Mouse (Mus musculus) lung, embryonic 15.5 days (tissue): ENCODE measurements at regions not wholly inside any gene's neighbourhood (a gene's known extent, or its start where the extent isn't known, plus 50 kb on each side); places are given as distances from the start of the nearest gene placed in this dataset.

Experiments
- ATAC-seq: fragments of 200-750 bp; cut with Nextera tagmentation; 2 replicates; pipeline ENCODE4 v1.8.0; 2017; ENCODE audit warnings: moderate number of reproducible peaks, borderline replicate concordance; ENCODE audit not compliant: low FRiP score, low TSS enrichment; ENCODE audit errors: extremely low read depth
- H3K27ac ChIP-seq: fragments of 300-500 bp; sonication (generic); 2 replicates; pipeline ENCODE4 v1.5.1; 2015; ENCODE audit warnings: moderate library complexity, mild to moderate bottlenecking, inconsistent platforms
- H3K27me3 ChIP-seq: fragments of 300-500 bp; sonication (generic); 2 replicates; pipeline ENCODE4 v1.6.1; 2015; ENCODE audit warnings: inconsistent platforms
- H3K36me3 ChIP-seq: fragments of 300-500 bp; sonication (generic); 2 replicates; pipeline ENCODE4 v1.6.1; 2015; ENCODE audit warnings: inconsistent platforms
- H3K4me1 ChIP-seq: fragments of 300-500 bp; sonication (generic); 2 replicates; pipeline ENCODE4 v1.6.1; 2015; ENCODE audit warnings: inconsistent platforms
- H3K4me2 ChIP-seq: fragments of 300-500 bp; sonication (generic); 2 replicates; pipeline ENCODE4 v1.6.1; 2015; ENCODE audit warnings: inconsistent platforms, mild to moderate bottlenecking, moderate library complexity
- H3K4me3 ChIP-seq: fragments of 300-500 bp; sonication (generic); 2 replicates; pipeline ENCODE4 v1.5.1; 2015; ENCODE audit warnings: mild to moderate bottlenecking, inconsistent platforms
- H3K9ac ChIP-seq: fragments of 300-500 bp; sonication (generic); 2 replicates; pipeline ENCODE4 v1.6.1; 2015; ENCODE audit warnings: inconsistent platforms
- H3K9me3 ChIP-seq: fragments of 300-500 bp; sonication (generic); 2 replicates; pipeline ENCODE4 v1.6.1; 2016; ENCODE audit warnings: inconsistent platforms
- WGBS: fragments of 180-500 bp; shearing (Covaris S2); methylation state at CpG from one replicate; pipeline ENCODE4 v1.1.7; 2015; 5-methylcytosine and 5-hydroxymethylcytosine counted together

GRCm38 (mm10) chr4:81582546-81582945 lies 139.9 kb upstream of the Mpdz start:
- Histone ChIP-seq H3K4me2 (no peak overlapping the region), H3K4me3 (no peak overlapping the region), H3K36me3 (no peaks in the 10 kb centered on the region), H3K27ac (peak overlapping the region; percentile 53), H3K9me3 (no peaks in the 10 kb centered on the region), H3K9ac (no peak overlapping the region), H3K27me3 (no peaks in the 10 kb centered on the region), H3K4me1 (peaks cover 18% of the 10 kb centered on the region)
- WGBS = 37% methylated on average over 2 of the region's 2 CpGs
- ATAC-seq = no peak

GRCm38 (mm10) chr4:81580553-81580952 lies 137.9 kb upstream of the Mpdz start:
- 0 out of 2 replicates have a peak overlapping the region, but pooled peaks have one; percentile 39 for H3K27ac ChIP-seq
- ATAC-seq = no peak
- no peaks in the 10 kb centered on the region for H3K9me3 ChIP-seq
- no peak overlapping the region for H3K4me3 ChIP-seq
- H3K9ac ChIP-seq = no peak overlapping the region
- H3K4me2 ChIP-seq = no peak overlapping the region
- 56% methylated on average over 8 of the region's 8 CpGs for WGBS
- H3K4me1 ChIP-seq = peaks cover 18% of the 10 kb centered on the region
- no peaks in the 10 kb centered on the region for H3K27me3 ChIP-seq
- no peaks in the 10 kb centered on the region for H3K36me3 ChIP-seq

- no peak overlapping the region for H3K4me3 ChIP-seq
- H3K27me3 ChIP-seq = no peaks in the 10 kb centered on the region
- WGBS = 75% methylated on average over 8 of the region's 8 CpGs
- no peaks in the 10 kb centered on the region for H3K36me3 ChIP-seq
- ATAC-seq = no peak
- no peak overlapping the region for H3K9ac ChIP-seq
- H3K4me2 ChIP-seq = no peak overlapping the region
- peaks cover 18% of the 10 kb centered on the region for H3K4me1 ChIP-seq
- H3K27ac ChIP-seq = no peak overlapping the region
- no peaks in the 10 kb centered on the region for H3K9me3 ChIP-seq
Measured at GRCm38 (mm10) chr4:81579389-81580110, 136.9 kb upstream of the Mpdz start.

- no peaks in the 10 kb centered on the region for H3K9me3 ChIP-seq
- peaks cover 18% of the 10 kb centered on the region for H3K4me1 ChIP-seq
- 54% methylated on average over 6 of the region's 6 CpGs for whole genome bisulfite sequencing
- H3K27me3 ChIP-seq = no peaks in the 10 kb centered on the region
- 0 out of 2 replicates have a peak, but pooled peaks have one; percentile 19 for ATAC-seq
- H3K9ac ChIP-seq = no peak overlapping the region
- no peak overlapping the region for H3K4me3 ChIP-seq
- H3K36me3 ChIP-seq = no peaks in the 10 kb centered on the region
- no peak overlapping the region for H3K27ac ChIP-seq
- no peak overlapping the region for H3K4me2 ChIP-seq
Measured at GRCm38 (mm10) chr4:81578981-81579380, 136.4 kb upstream of the Mpdz start.

GRCm38 (mm10) chr4:81573771-81574170 lies 131.2 kb upstream of the Mpdz start:
- Histone ChIP-seq H3K4me3 (no peak overlapping the region), H3K27me3 (no peaks in the 10 kb centered on the region), H3K4me2 (no peak overlapping the region), H3K36me3 (no peaks in the 10 kb centered on the region), H3K4me1 (peaks cover 7% of the 10 kb centered on the region; the same call in 1 of the 2 replicates), H3K27ac (no peak overlapping the region), H3K9ac (no peak overlapping the region), H3K9me3 (no peaks in the 10 kb centered on the region)
- ATAC-seq = peak; percentile 27; the same call in 1 of the 2 replicates
- 34% methylated on average over 5 of the region's 5 CpGs for WGBS

GRCm38 (mm10) chr4:81570736-81571135 lies 128.1 kb upstream of the Mpdz start:
- H3K27me3 ChIP-seq = no peaks in the 10 kb centered on the region
- no peaks in the 10 kb centered on the region for H3K36me3 ChIP-seq
- no peak for ATAC-seq
- 47% methylated on average over 4 of the region's 4 CpGs for WGBS
- H3K9me3 ChIP-seq = no peaks in the 10 kb centered on the region
- peaks cover 8% of the 10 kb centered on the region for H3K4me1 ChIP-seq
- H3K27ac ChIP-seq = no peak overlapping the region
- no peak overlapping the region for H3K4me2 ChIP-seq
- H3K9ac ChIP-seq = no peak overlapping the region
- H3K4me3 ChIP-seq = no peak overlapping the region

GRCm38 (mm10) chr4:81569531-81569930 lies 126.9 kb upstream of the Mpdz start:
- peaks cover 17% of the 10 kb centered on the region for H3K4me1 ChIP-seq
- no peak overlapping the region for H3K4me3 ChIP-seq
- no peak overlapping the region for H3K9ac ChIP-seq
- H3K9me3 ChIP-seq = no peaks in the 10 kb centered on the region
- no peak overlapping the region for H3K4me2 ChIP-seq
- WGBS = 71% methylated on average over 3 of the region's 3 CpGs
- H3K36me3 ChIP-seq = no peaks in the 10 kb centered on the region
- H3K27ac ChIP-seq = no peak overlapping the region
- ATAC-seq = no peak
- no peaks in the 10 kb centered on the region for H3K27me3 ChIP-seq

GRCm38 (mm10) chr4:81568404-81568803 lies 125.8 kb upstream of the Mpdz start:
- Histone ChIP-seq H3K36me3 (no peaks in the 10 kb centered on the region), H3K4me2 (no peak overlapping the region), H3K4me3 (no peak overlapping the region), H3K9ac (no peak overlapping the region), H3K27ac (no peak overlapping the region), H3K9me3 (no peaks in the 10 kb centered on the region), H3K4me1 (peaks cover 25% of the 10 kb centered on the region), H3K27me3 (no peaks in the 10 kb centered on the region)
- ATAC-seq = no peak
- whole genome bisulfite sequencing = 80% methylated on average over 6 of the region's 6 CpGs

- peaks cover 25% of the 10 kb centered on the region for H3K4me1 ChIP-seq
- no peaks in the 10 kb centered on the region for H3K36me3 ChIP-seq
- no peak overlapping the region for H3K27ac ChIP-seq
- H3K4me3 ChIP-seq = no peak overlapping the region
- H3K27me3 ChIP-seq = no peaks in the 10 kb centered on the region
- ATAC-seq = no peak
- WGBS = 47% methylated on average over 5 of the region's 5 CpGs
- no peak overlapping the region for H3K4me2 ChIP-seq
- H3K9me3 ChIP-seq = no peaks in the 10 kb centered on the region
- no peak overlapping the region for H3K9ac ChIP-seq
Measured at GRCm38 (mm10) chr4:81567928-81568327, 125.3 kb upstream of the Mpdz start.

GRCm38 (mm10) chr4:81566526-81566925 lies 123.9 kb upstream of the Mpdz start:
- peak overlapping the region; percentile 22; the same call in 1 of the 2 replicates for H3K27ac ChIP-seq
- H3K4me2 ChIP-seq = no peak overlapping the region
- WGBS = 67% methylated on average over 11 of the region's 11 CpGs
- H3K4me1 ChIP-seq = peaks cover 25% of the 10 kb centered on the region
- H3K9ac ChIP-seq = no peak overlapping the region
- no peaks in the 10 kb centered on the region for H3K36me3 ChIP-seq
- no peaks in the 10 kb centered on the region for H3K27me3 ChIP-seq
- no peak overlapping the region for H3K4me3 ChIP-seq
- no peak for ATAC-seq
- H3K9me3 ChIP-seq = no peaks in the 10 kb centered on the region

GRCm38 (mm10) chr4:81565422-81566395 lies 123.1 kb upstream of the Mpdz start:
- Histone ChIP-seq H3K4me2 (no peak overlapping the region), H3K4me3 (no peak overlapping the region), H3K9me3 (no peaks in the 10 kb centered on the region), H3K27me3 (no peaks in the 10 kb centered on the region), H3K9ac (no peak overlapping the region), H3K4me1 (peaks cover 31% of the 10 kb centered on the region), H3K27ac (peak overlapping the region; percentile 61), H3K36me3 (no peaks in the 10 kb centered on the region)
- no peak for ATAC-seq
- WGBS = 63% methylated on average over 21 of the region's 21 CpGs

- Histone ChIP-seq H3K4me1 (peaks cover 31% of the 10 kb centered on the region), H3K9me3 (no peaks in the 10 kb centered on the region), H3K36me3 (no peaks in the 10 kb centered on the region), H3K27me3 (no peaks in the 10 kb centered on the region), H3K27ac (peak overlapping the region; percentile 56; the same call in 1 of the 2 replicates), H3K9ac (no peak overlapping the region), H3K4me3 (no peak overlapping the region), H3K4me2 (peak overlapping the region; percentile 13; the same call in 1 of the 2 replicates)
- WGBS = 1% methylated on average over 6 of the region's 6 CpGs
- ATAC-seq = no peak
Measured at GRCm38 (mm10) chr4:81564446-81564845, 121.8 kb upstream of the Mpdz start.
